Mouse (Mus musculus): Measurements from ENCODE around the gene Grin2b. TPM values are rescaled to one million over a fixed set of nuclear protein-coding genes. Genes with fewer than 3 reads are reported as not detected.

The Grin2b gene
- total RNA-seq, 2 experiments from 2014 or later = 0.65 to 1.1 TPM

DNA sequence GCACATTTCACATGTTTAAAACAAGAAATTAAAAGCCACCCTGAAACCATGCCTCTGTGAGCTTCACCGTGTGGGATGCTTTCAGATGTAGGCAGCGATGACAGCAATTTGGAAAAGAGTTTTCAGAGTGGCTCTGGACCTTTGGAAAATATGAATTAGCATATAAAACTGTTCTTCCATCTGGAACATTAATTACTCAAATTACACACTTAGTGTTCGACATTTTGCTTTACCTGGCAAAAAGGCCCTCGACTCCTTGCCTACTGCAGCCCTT is 162.3 kb downstream of the Grin2b start:
- no peak for DNase-seq (ENCODE audit: low spot score in 2 of 2)

DNA sequence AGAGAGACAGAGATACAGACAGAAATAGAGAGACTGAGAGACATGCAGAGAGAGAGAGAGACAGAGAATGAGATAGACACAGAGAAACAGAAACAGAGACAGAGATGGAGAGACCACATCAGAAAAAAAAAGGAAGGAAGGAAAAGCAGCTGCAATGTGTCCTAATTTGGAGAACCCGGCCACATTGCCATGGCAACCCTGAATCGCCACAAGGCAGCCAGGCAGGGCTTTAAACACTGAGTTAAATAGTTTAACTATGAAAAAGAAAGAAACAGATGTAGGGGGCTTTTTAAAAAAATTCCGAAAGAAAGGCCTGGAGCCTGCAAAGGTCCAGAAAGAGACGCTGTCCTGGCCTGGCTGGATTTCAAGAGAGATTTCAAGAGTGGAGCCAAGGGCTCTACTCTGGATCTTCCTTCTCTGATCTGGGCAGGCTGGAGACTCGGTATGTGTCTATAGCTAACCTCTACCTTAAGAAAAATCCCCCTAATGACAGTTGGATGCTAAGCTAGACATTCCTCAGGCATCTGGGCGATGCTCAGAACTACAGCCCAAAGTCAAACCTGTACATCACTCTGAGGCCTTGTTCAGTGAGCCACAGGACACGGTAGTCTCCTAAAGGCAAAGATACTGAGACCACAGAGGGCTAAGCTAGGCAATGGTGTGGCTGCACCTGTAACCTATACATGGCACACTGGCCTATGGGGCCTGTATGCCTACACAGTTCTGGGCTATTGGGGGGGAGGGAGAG is 162.8 kb downstream of the Grin2b start:
- DNase-seq (ENCODE audit: low spot score in 2 of 2) = peak in 1 of 2 experiments; percentile 44

GRCm38 (mm10) chr6:136008120-136008519 is 165.2 kb downstream of the Grin2b start:
- DNase-seq (ENCODE audit: low spot score in 2 of 2) = no peak

- peak in 1 of 2 experiments; percentile 21 for DNase-seq (ENCODE audit: low spot score in 2 of 2)
These were observed 178.6 kb downstream of the Grin2b start for GRCm38 (mm10) chr6:135994691-135995090.

GRCm38 (mm10) chr6:135993897-135994296 is 179.4 kb downstream of the Grin2b start:
- no peak for DNase-seq (ENCODE audit: low spot score in 2 of 2)

DNA sequence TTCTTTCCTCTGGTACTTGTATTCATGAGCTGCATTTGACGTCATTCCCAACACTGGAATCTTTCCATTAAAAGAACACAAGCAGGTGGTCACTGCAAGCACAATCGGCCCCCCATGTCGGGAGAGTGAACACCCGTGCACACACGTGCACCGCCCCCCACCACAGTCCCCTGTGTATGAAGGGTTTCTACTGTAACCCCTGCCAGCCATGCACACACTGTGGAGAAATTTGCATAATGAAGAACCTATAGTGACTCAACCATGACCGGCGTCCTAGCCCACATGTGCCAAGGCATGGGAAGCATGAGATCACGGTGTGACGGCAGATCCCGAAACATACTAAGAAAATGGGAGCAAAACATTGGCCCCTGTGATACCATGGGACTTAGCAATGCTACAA is 179.9 kb downstream of the Grin2b start:
- no peak for DNase-seq (ENCODE audit: low spot score in 2 of 2)

GRCm38 (mm10) chr6:135976106-135976505 is 197.2 kb downstream of the Grin2b start:
- no peak for DNase-seq (ENCODE audit: low spot score in 2 of 2)

DNA sequence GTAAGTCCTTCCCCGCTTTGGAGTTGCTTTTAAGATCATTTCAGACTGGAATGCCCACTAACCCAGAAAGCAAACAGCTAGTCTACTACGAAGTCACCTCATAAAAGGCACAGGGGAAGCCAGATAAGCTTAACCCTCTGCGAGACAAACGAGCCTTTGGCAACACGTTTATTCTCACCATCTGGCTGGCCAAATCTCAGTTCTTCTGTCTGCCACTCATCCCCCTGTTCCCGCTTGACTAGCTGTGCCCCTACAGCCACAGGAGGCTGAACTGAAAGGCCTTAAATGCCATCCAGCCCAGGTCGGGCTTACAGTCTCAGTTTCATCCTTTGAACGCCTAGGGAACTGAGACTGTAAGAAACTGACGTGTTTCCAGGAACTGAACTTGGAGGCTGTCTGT is 200.8 kb downstream of the Grin2b start:
- no peak for DNase-seq (ENCODE audit: low spot score in 2 of 2)

DNA sequence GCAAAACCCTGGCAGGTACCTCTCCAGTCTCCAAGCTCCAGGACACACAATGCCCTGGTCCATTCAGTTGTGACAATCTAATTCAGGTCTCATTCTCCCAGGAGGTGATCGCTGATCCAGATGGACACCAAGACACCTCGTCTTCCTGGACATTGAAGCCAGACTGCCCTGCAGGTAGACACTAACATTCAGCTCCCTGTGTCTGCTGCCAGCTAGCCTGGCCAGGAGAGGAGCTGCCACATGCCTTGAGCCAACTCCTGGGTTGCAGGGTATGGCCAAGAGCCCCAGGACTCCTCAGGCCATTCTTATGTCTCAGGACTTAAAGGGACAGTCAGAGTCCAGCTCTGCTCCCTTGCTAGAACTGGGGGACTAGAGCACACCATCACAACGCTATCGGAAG is 201.8 kb downstream of the Grin2b start:
- DNase-seq (ENCODE audit: low spot score in 2 of 2) = no peak

- DNase-seq (ENCODE audit: low spot score in 2 of 2) = no peak
These were observed 202.5 kb downstream of the Grin2b start for GRCm38 (mm10) chr6:135970716-135971318.

DNA sequence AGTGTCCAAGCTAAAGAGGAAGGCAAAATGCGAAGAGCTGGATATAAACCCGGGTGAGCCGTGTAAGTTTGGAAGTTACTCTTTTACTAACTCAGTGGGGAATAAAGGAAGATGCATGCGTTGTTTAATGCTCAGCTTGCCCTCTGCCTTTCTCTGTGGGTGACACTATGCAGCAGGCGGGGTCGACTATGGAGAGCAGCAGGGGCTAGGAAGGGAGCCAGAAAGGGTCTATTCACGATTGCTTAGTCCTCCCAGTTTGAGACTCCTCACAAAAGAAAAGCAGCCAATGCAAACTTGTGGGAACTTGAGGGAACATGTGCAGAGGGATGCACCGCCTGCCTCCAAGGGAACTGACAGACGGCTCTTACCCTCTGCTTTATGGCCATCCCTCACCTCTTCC is 211.5 kb downstream of the Grin2b start:
- no peak for DNase-seq (ENCODE audit: low spot score in 2 of 2)

GRCm38 (mm10) chr6:135959629-135960028 is 213.7 kb downstream of the Grin2b start:
- DNase-seq (ENCODE audit: low spot score in 2 of 2) = no peak

DNA sequence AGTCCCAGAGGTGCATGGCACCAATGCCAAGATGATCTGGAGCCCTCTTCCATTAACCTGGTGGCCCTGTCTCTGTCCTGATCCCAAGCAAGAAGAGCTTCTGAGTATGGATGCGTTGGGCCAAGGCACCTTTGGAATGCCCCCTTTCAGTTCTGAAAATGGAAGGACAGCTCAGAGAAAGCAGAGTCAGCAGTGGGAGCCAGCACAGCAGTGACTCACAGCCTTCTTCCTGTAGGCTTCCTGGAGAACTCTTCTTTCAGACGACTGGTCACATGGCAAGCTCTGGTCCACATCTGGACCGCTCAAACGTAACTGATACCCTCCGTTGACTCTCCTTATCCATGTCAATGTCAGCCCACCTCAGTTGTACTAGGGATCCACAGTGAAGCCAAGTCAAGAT is 221.6 kb downstream of the Grin2b start:
- DNase-seq (ENCODE audit: low spot score in 2 of 2) = no peak

- no peak for DNase-seq (ENCODE audit: low spot score in 2 of 2)
These were observed 227.8 kb downstream of the Grin2b start for GRCm38 (mm10) chr6:135945511-135945910.

GRCm38 (mm10) chr6:135944358-135944757 is 229.0 kb downstream of the Grin2b start:
- DNase-seq (ENCODE audit: low spot score in 2 of 2) = no peak

DNA sequence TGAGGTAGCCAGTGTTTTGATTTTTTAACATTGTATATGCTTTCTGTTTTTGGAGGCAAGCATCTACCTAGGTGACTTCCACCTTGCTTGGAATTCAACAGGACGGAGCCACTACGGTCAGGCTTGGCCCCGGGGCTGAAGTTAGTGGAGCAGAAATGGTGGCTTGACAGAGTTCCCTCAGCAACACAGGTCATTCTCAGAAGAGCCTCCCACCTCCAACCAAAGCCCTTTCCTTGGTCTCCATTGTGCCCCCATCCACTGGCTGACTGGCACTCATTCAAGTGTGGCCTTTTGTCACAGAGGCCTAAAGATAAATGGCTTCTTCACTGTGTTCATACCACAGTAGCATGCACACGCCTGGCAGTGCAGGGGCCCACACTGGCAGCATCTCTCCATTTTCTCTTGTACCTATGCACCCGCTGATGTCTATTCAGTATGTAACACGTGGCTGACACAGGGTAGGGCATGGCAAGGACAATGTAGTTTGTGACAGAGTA is 230.1 kb downstream of the Grin2b start:
- no peak for DNase-seq (ENCODE audit: low spot score in 2 of 2)

- DNase-seq (ENCODE audit: low spot score in 2 of 2) = no peak
These were observed 240.4 kb downstream of the Grin2b start for GRCm38 (mm10) chr6:135932924-135933323.

DNA sequence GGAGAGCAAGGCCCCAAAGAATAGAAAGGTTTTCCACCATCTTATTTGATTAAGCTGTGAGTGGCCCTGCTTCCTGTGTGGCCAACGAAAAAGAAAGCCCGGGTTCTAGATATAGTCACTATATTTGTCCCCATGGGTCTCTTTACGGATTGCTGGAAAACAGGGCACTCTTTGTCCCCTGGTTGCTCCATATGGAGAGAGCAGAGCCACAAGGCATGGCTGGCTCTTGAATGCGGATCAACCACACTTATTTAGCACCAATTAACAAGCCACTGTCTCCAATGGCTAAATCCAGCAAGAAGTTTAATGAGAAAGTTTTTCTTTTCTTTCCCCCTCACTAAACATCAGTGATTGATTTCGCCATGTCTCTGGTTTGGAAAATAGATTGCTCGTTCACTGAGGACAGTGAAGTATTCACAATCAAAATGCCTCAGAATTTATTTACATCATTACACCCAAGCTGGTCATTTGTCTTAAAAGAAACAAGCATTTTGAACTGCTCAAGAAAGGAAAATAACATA is 240.9 kb downstream of the Grin2b start:
- DNase-seq (ENCODE audit: low spot score in 2 of 2) = no peak

DNA sequence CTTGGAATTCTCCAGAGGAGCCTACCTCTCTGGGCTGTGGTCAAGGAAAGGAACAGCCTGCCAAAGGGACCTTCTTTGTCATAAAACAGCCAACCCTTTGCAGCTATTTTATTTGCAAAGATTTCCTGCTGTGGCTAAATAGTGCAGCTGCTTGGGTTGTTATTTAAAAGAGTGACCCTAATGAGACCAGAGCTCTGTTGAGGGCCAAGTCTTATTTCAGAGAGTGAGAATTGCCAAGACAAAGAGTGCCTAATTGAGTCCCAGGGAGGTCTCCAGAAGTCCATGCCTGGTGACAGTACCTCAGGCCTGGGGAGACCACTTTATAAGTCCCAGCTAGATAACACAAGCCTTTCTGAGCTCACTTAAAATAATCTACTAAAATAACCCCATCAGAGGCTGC is 255.6 kb downstream of the Grin2b start:
- DNase-seq (ENCODE audit: low spot score in 2 of 2) = no peak

- no peak for DNase-seq (ENCODE audit: low spot score in 2 of 2)
These were observed 258.7 kb downstream of the Grin2b start for GRCm38 (mm10) chr6:135914608-135915007.

DNA sequence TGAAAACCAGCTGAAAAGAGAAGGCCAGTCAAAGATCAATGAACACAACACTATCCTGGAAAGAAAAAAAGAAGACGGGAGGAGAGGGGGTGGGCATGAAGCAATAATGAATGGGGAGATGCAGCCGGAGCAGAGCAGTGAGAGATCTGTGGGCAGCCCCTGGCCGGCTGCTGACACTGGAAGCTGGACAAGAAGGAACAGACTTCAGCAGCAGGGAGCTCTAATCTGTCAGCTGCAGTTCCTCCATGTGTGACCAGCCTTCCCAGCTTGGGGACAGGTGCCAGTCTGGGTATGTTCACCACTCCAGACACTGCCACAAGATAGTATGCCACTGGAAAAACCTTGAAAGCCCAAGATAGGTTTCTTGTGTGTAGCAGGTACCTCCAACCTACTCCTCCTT is 261.2 kb downstream of the Grin2b start:
- no peak for DNase-seq (ENCODE audit: low spot score in 2 of 2)

DNA sequence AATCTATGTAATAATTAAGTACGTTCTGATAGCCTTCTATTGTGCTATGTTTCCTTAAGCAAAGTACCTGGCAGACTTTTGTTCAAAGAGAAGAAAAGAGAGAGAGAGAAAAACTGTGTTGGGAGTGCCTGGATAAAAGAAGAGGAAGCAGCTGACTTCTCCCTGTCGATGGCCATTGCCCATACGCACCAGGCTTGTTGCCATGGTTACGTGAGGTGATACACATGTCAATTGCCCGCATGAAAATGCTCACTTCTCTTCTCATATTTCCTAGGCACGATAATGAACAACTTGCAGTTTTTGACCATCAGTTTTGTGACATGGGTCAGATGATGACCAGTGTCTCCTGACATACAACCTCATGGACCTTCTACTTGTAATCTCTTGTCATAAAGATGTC is 262.2 kb downstream of the Grin2b start:
- no peak for DNase-seq (ENCODE audit: low spot score in 2 of 2)

All from gastrocnemius, postnatal 4 days (tissue).